Mouse (Mus musculus): ENCODE results near the gene Miga2. TPM values are rescaled to one million over a fixed set of nuclear protein-coding genes. Genes with fewer than 3 reads are reported as not detected.

Miga2 gene
- polyA plus RNA-seq, 1 experiment from 2014 or later, result 30.6 TPM

GRCm38 (mm10) chr2:30342061-30342460, 22.0 kb upstream of the Miga2 start:
- no peaks in the 10 kb centered on the region for H3K4me1 ChIP-seq (replicated peaks)
- WGBS, result 93% methylated on average over 3 of the region's 3 CpGs
- no peak overlapping the region for H3K4me3 ChIP-seq (replicated peaks)
- no peaks in the 10 kb centered on the region for H3K27me3 ChIP-seq
- no peak overlapping the region for H3K4me2 ChIP-seq
- H3K9me3 ChIP-seq, result no peaks in the 10 kb centered on the region
- H3K36me3 ChIP-seq, result peaks cover 100% of the 10 kb centered on the region
- ATAC-seq (ENCODE audit: insufficient number of reproducible peaks, insufficient read depth, low FRiP score, low TSS enrichment, low read depth), result no peak
- H3K9ac ChIP-seq (replicated peaks), result no peak overlapping the region
- H3K27ac ChIP-seq, result no peak overlapping the region

DNA sequence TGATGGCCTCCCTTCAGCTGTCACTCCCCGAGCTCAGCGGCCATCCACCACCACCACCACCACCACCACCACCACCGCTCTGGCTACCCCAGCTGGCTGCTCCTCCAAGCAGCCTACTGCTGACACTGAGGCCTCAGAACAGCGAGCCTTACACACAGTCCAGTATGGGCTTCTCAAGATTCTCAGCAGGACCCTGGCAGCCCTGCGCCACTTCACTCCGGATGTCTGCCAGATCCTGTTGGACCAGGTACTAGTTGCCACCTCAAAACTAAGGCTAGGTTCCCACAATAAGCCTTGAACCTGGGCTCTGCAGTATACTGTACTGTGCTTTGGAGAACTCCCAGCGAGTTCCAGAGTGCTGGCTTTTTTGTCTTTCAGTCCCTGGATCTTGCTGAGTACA, 21.5 kb upstream of the Miga2 start:
- no peak overlapping the region for H3K4me3 ChIP-seq (replicated peaks)
- WGBS, result 91% methylated on average over 7 of the region's 7 CpGs
- peaks cover 100% of the 10 kb centered on the region for H3K36me3 ChIP-seq
- no peak overlapping the region for H3K27ac ChIP-seq
- H3K9ac ChIP-seq (replicated peaks), result no peak overlapping the region
- H3K4me1 ChIP-seq (replicated peaks), result no peaks in the 10 kb centered on the region
- no peaks in the 10 kb centered on the region for H3K9me3 ChIP-seq
- H3K27me3 ChIP-seq, result no peaks in the 10 kb centered on the region
- no peak for ATAC-seq (ENCODE audit: insufficient number of reproducible peaks, insufficient read depth, low FRiP score, low TSS enrichment, low read depth)
- no peak overlapping the region for H3K4me2 ChIP-seq

GRCm38 (mm10) chr2:30343601-30344137, 20.4 kb upstream of the Miga2 start:
- Histone ChIP-seq H3K4me1 (replicated peaks) (no peaks in the 10 kb centered on the region), H3K27me3 (no peaks in the 10 kb centered on the region), H3K9me3 (no peaks in the 10 kb centered on the region), H3K4me3 (replicated peaks) (no peak overlapping the region), H3K36me3 (peaks cover 100% of the 10 kb centered on the region), H3K4me2 (no peak overlapping the region), H3K27ac (no peak overlapping the region), H3K9ac (replicated peaks) (no peak overlapping the region)
- 81% methylated on average over 14 of the region's 14 CpGs for WGBS
- ATAC-seq (ENCODE audit: insufficient number of reproducible peaks, insufficient read depth, low FRiP score, low TSS enrichment, low read depth), result no peak

DNA sequence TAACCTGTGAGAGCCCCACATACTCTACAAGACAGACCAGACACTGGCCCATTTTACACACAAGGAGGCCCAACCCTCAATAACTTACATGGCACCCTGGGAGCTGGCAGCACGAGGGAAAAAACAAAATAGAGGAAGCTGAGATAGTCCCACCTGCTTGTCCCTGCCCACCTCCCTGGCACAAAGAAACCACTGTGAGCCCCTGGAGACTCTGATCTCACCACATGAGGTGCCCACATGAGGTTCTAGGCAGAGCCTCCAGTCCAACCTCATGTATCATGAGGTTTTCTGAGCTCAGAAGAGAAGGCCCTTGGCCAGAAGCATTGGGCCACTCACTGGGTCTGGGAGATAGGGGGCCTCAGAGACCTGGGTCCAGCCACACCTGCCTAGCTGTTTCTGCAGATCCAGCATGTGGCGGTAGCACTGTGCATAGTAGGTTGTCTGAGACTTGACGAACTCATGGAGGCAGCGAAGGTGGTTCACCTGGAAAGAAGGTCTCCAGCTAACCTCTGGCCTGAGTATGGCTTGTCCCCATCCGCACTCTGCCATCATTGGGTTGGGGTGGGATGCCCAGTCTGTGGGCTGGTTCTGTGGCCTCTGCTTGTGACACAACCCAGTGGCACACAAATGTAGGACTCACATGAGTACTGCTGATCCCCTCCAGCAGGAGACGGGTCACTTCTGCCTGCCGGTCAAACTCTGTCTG, 17.9 kb upstream of the Miga2 start:
- Histone ChIP-seq H3K9me3 (no peaks in the 10 kb centered on the region), H3K9ac (replicated peaks) (no peak overlapping the region), H3K4me3 (replicated peaks) (no peak overlapping the region), H3K36me3 (peaks cover 99% of the 10 kb centered on the region), H3K27ac (no peak overlapping the region), H3K27me3 (no peaks in the 10 kb centered on the region), H3K4me1 (replicated peaks) (no peaks in the 10 kb centered on the region), H3K4me2 (no peak overlapping the region)
- 92% methylated on average over 7 of the region's 7 CpGs for WGBS
- ATAC-seq (ENCODE audit: insufficient number of reproducible peaks, insufficient read depth, low FRiP score, low TSS enrichment, low read depth), result no peak

DNA sequence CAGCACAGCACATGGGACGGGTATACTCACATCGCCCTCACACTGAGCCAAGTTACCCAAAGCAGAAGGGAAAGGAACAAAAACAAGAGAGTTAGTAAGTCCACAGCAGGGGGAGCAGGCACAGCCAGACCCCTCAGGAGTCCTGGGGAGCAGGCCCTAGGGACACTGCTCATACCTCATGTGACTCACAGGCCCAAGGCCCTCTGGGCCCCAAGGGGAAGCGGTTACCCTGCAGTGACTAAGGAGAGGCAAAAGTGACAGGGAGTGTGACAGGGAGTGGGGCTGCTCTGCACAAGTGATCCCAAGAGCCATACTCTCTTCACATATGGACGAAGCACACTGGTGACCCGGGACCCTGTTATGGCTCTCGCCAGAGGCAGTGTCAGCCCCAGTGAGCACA, 14.8 kb upstream of the Miga2 start:
- no peak overlapping the region for H3K9ac ChIP-seq (replicated peaks)
- no peak for ATAC-seq (ENCODE audit: insufficient number of reproducible peaks, insufficient read depth, low FRiP score, low TSS enrichment, low read depth)
- peaks cover 90% of the 10 kb centered on the region for H3K36me3 ChIP-seq
- no peaks in the 10 kb centered on the region for H3K9me3 ChIP-seq
- H3K27me3 ChIP-seq, result no peaks in the 10 kb centered on the region
- 89% methylated on average over 6 of the region's 6 CpGs for WGBS
- no peaks in the 10 kb centered on the region for H3K4me1 ChIP-seq (replicated peaks)
- no peak overlapping the region for H3K4me2 ChIP-seq
- H3K4me3 ChIP-seq (replicated peaks), result no peak overlapping the region
- H3K27ac ChIP-seq, result no peak overlapping the region

GRCm38 (mm10) chr2:30351149-30351548, 12.9 kb upstream of the Miga2 start:
- 80% methylated on average over 2 of the region's 2 CpGs for WGBS
- H3K9ac ChIP-seq (replicated peaks), result no peak overlapping the region
- no peaks in the 10 kb centered on the region for H3K9me3 ChIP-seq
- no peak overlapping the region for H3K27ac ChIP-seq
- H3K4me2 ChIP-seq, result no peak overlapping the region
- no peak overlapping the region for H3K4me3 ChIP-seq (replicated peaks)
- no peaks in the 10 kb centered on the region for H3K27me3 ChIP-seq
- peaks cover 83% of the 10 kb centered on the region for H3K36me3 ChIP-seq
- ATAC-seq (ENCODE audit: insufficient number of reproducible peaks, insufficient read depth, low FRiP score, low TSS enrichment, low read depth), result no peak
- no peaks in the 10 kb centered on the region for H3K4me1 ChIP-seq (replicated peaks)

GRCm38 (mm10) chr2:30355861-30356260, 8.2 kb upstream of the Miga2 start:
- ATAC-seq (ENCODE audit: insufficient number of reproducible peaks, insufficient read depth, low FRiP score, low TSS enrichment, low read depth), result no peak
- no peaks in the 10 kb centered on the region for H3K9me3 ChIP-seq
- no peaks in the 10 kb centered on the region for H3K27me3 ChIP-seq
- peaks cover 21% of the 10 kb centered on the region for H3K4me1 ChIP-seq (replicated peaks)
- H3K4me3 ChIP-seq (replicated peaks), result no peak overlapping the region
- peaks cover 38% of the 10 kb centered on the region for H3K36me3 ChIP-seq
- H3K27ac ChIP-seq, result no peak overlapping the region
- no peak overlapping the region; the same call in 1 of the 2 replicates for H3K9ac ChIP-seq (replicated peaks)
- WGBS, result 69% methylated on average over 4 of the region's 4 CpGs
- H3K4me2 ChIP-seq, result no peak overlapping the region

GRCm38 (mm10) chr2:30356266-30356665, 7.8 kb upstream of the Miga2 start:
- Histone ChIP-seq H3K4me1 (replicated peaks) (peaks cover 21% of the 10 kb centered on the region), H3K36me3 (peaks cover 36% of the 10 kb centered on the region), H3K27ac (no peak overlapping the region), H3K9ac (replicated peaks) (no peak overlapping the region), H3K4me2 (no peak overlapping the region), H3K9me3 (no peaks in the 10 kb centered on the region), H3K4me3 (replicated peaks) (no peak overlapping the region), H3K27me3 (no peaks in the 10 kb centered on the region)
- WGBS, result 58% methylated on average over 4 of the region's 4 CpGs
- no peak for ATAC-seq (ENCODE audit: insufficient number of reproducible peaks, insufficient read depth, low FRiP score, low TSS enrichment, low read depth)

DNA sequence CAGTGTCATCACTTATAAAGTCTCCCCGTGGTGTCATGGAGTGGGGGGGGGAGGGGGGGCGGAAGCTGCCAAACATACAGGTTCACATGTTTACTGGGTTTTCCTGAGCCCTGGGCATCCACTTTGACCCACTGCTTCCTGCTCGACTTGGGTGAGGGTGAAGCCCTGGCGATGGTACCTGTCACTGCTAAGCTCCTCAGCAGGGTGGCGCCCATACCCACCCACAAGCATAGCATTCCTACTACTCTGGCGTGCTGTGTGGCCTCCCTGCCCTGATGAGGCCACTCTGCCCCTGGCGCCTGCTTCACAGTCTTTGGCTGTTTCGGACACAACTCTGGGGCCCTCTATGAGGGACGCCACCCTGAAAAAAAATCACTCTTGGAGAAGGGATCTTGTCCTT, 7.1 kb upstream of the Miga2 start:
- H3K9ac ChIP-seq (replicated peaks), result peak overlapping the region; percentile 79; the same call in 1 of the 2 replicates
- no peak for ATAC-seq (ENCODE audit: insufficient number of reproducible peaks, insufficient read depth, low FRiP score, low TSS enrichment, low read depth)
- no peak overlapping the region for H3K27ac ChIP-seq
- peaks cover 21% of the 10 kb centered on the region for H3K4me1 ChIP-seq (replicated peaks)
- 71% methylated on average over 9 of the region's 9 CpGs for WGBS
- H3K27me3 ChIP-seq, result no peaks in the 10 kb centered on the region
- peaks cover 36% of the 10 kb centered on the region for H3K36me3 ChIP-seq
- H3K9me3 ChIP-seq, result no peaks in the 10 kb centered on the region
- no peak overlapping the region for H3K4me2 ChIP-seq
- no peak overlapping the region for H3K4me3 ChIP-seq (replicated peaks)

GRCm38 (mm10) chr2:30357552-30358510, 6.2 kb upstream of the Miga2 start:
- peaks cover 21% of the 10 kb centered on the region for H3K4me1 ChIP-seq (replicated peaks)
- H3K9ac ChIP-seq (replicated peaks), result peak overlapping the region; percentile 79
- no peaks in the 10 kb centered on the region for H3K27me3 ChIP-seq
- peak overlapping the region; percentile 78 for H3K4me3 ChIP-seq (replicated peaks)
- WGBS, result 53% methylated on average over 8 of the region's 8 CpGs
- no peak for ATAC-seq (ENCODE audit: insufficient number of reproducible peaks, insufficient read depth, low FRiP score, low TSS enrichment, low read depth)
- 0 out of 2 replicates have a peak overlapping the region, but pooled peaks have one; percentile 17 for H3K27ac ChIP-seq
- peak overlapping the region; percentile 91 for H3K4me2 ChIP-seq
- peaks cover 28% of the 10 kb centered on the region for H3K36me3 ChIP-seq
- no peaks in the 10 kb centered on the region for H3K9me3 ChIP-seq

Data from limb, embryonic 12.5 days (tissue).